20 mouse cellular contexts compared by ENCODE assay signal in genomic region chr17:25066595-25066994, GRCm38 (mm10). TPM values are rescaled to one million over a fixed set of nuclear protein-coding genes. Genes with fewer than 3 reads are reported as not detected.
A peak's percentile ranks its signal among the peaks of the same experiment; 100 is the strongest.
DNase-seq lines count a peak whose midpoint lies in the region; ATAC-seq and TF ChIP-seq lines count a peak whose summit lies in the region.
"Had no signal": no experiment of that assay in that cellular context is flagged by ENCODE, and none has a peak within 500 bp of the region (broad histone marks: within the 10 kb centered on the region; RNA-seq: fewer than 3 reads in every experiment).

No protein-coding gene starts in this region.

- TF ChIP-seq CTCF in kidney, postnatal 0 days (IDR thresholded peaks at IDR 0.05; ENCODE audit: low read depth) = no peak
- TF ChIP-seq CTCF in testis, adult 2 months (IDR thresholded peaks at IDR 0.05; ENCODE audit: control insufficient read depth, insufficient read depth, insufficient replicate concordance, low read depth, low read length) = no peak
- no peak for TF ChIP-seq CTCF in stomach, postnatal 0 days (IDR thresholded peaks at IDR 0.05; ENCODE audit: low read depth)

- peaks cover 11% of the 10 kb centered on the region; the same call in 1 of the 2 replicates for H3K36me3 ChIP-seq in kidney, postnatal 0 days (ENCODE audit: insufficient read depth, low read length)
- H3K36me3 ChIP-seq in testis, adult 2 months (ENCODE audit: control insufficient read depth, insufficient read depth, low read length) = peaks cover 2% of the 10 kb centered on the region; the same call in 1 of the 2 replicates
- H3K36me3 ChIP-seq in stomach, postnatal 0 days (ENCODE audit: control insufficient read depth, insufficient read depth, low read length) = peaks cover 15% of the 10 kb centered on the region; the same call in 1 of the 2 replicates

- WGBS in kidney, postnatal 0 days = 85% methylated on average over 7 of the region's 7 CpGs
- WGBS in stomach, postnatal 0 days = 87% methylated on average over 7 of the region's 7 CpGs

- H3K27ac ChIP-seq in kidney, postnatal 0 days = 0 out of 2 replicates have a peak overlapping the region, but pooled peaks have one; percentile 65
- peak overlapping the region; percentile 68 for H3K27ac ChIP-seq in testis, adult 2 months (ENCODE audit: control insufficient read depth, insufficient read depth, low read depth, low read length)
- H3K27ac ChIP-seq in stomach, postnatal 0 days (replicated peaks) = peak overlapping the region; percentile 65; the same call in 1 of the 2 replicates
- H3K27ac ChIP-seq: embryonic facial prominence, embryonic 15.5 days; forebrain, embryonic 12.5 days; hindbrain, embryonic 15.5 days; liver, embryonic 14.5 days had no signal

- no peaks in the 10 kb centered on the region for H3K27me3 ChIP-seq in kidney, postnatal 0 days (ENCODE audit: insufficient read depth, low read length)
- H3K27me3 ChIP-seq in testis, adult 2 months (ENCODE audit: control insufficient read depth, insufficient read depth, low read length) = no peaks in the 10 kb centered on the region
- H3K27me3 ChIP-seq in stomach, postnatal 0 days (ENCODE audit: control insufficient read depth, insufficient read depth, low read length) = no peaks in the 10 kb centered on the region
- H3K27me3 ChIP-seq: embryonic facial prominence, embryonic 15.5 days; forebrain, embryonic 12.5 days; hindbrain, embryonic 15.5 days; megakaryocyte, embryonic 14.5 days; Patski had no signal

- H3K9me3 ChIP-seq in kidney, postnatal 0 days (replicated peaks; ENCODE audit: low read length) = no peaks in the 10 kb centered on the region
- H3K9me3 ChIP-seq in stomach, postnatal 0 days (ENCODE audit: control insufficient read depth, low read length) = no peaks in the 10 kb centered on the region
- H3K9me3 ChIP-seq: embryonic facial prominence, embryonic 15.5 days; forebrain, embryonic 12.5 days; hindbrain, embryonic 15.5 days; megakaryocyte, embryonic 14.5 days had no signal

- no peak overlapping the region for H3K4me2 ChIP-seq in kidney, postnatal 0 days (ENCODE audit: low read length)
- H3K4me2 ChIP-seq in stomach, postnatal 0 days (replicated peaks; ENCODE audit: low read depth) = no peak overlapping the region
- H3K4me2 ChIP-seq: embryonic facial prominence, embryonic 15.5 days; forebrain, embryonic 12.5 days; hindbrain, embryonic 15.5 days had no signal

- H3K9ac ChIP-seq in kidney, postnatal 0 days (ENCODE audit: low read depth, low read length) = no peak overlapping the region
- H3K9ac ChIP-seq in stomach, postnatal 0 days (ENCODE audit: low read length) = no peak overlapping the region
- H3K9ac ChIP-seq: embryonic facial prominence, embryonic 15.5 days; forebrain, embryonic 12.5 days; hindbrain, embryonic 15.5 days; liver, embryonic 14.5 days had no signal

- H3K4me1 ChIP-seq in kidney, postnatal 0 days (replicated peaks; ENCODE audit: insufficient read depth, low read length) = no peaks in the 10 kb centered on the region
- H3K4me1 ChIP-seq in testis, adult 2 months (ENCODE audit: control insufficient read depth, insufficient read depth, low read length) = peaks cover 5% of the 10 kb centered on the region
- no peaks in the 10 kb centered on the region for H3K4me1 ChIP-seq in stomach, postnatal 0 days (replicated peaks; ENCODE audit: control insufficient read depth, insufficient read depth)
- H3K4me1 ChIP-seq: embryonic facial prominence, embryonic 15.5 days; forebrain, embryonic 12.5 days; hindbrain, embryonic 15.5 days had no signal

- no peak for TF ChIP-seq POLR2A in testis, adult 2 months (IDR thresholded peaks at IDR 0.05; ENCODE audit: control insufficient read depth, low read depth, low read length)

- no peak for TF ChIP-seq EP300 in stomach, postnatal 0 days (optimal IDR thresholded peaks at IDR 0.05)

- peak; percentile 97 for DNase-seq in heart, adult 11 months
- DNase-seq in heart, postnatal 4 days = no peak
- DNase-seq in kidney, postnatal 0 days (ENCODE audit: low spot score) = no peak
- no peak for DNase-seq in kidney, postnatal 14 days
- DNase-seq in testis, postnatal 10 days (ENCODE audit: low spot score) = no peak
- no peak for DNase-seq in stomach, postnatal 0 days (ENCODE audit: low spot score)
- DNase-seq in cerebellum, postnatal 36 days = no peak
- DNase-seq: B cell, adult 2 months; cerebellum, adult 11-12 months; left cerebral cortex, postnatal 4 days had no signal

- no peak overlapping the region for H3K4me3 ChIP-seq in kidney, postnatal 0 days (replicated peaks; ENCODE audit: low read depth, low read length)
- no peak overlapping the region for H3K4me3 ChIP-seq in testis, adult 2 months (ENCODE audit: control insufficient read depth, low read depth, low read length)
- no peak overlapping the region for H3K4me3 ChIP-seq in stomach, postnatal 0 days (ENCODE audit: low read depth, low read length)
- H3K4me3 ChIP-seq: embryonic facial prominence, embryonic 15.5 days; forebrain, embryonic 12.5 days; hindbrain, embryonic 15.5 days; megakaryocyte, embryonic 14.5 days had no signal

- no peak for ATAC-seq in kidney, postnatal 0 days (replicated peaks; ENCODE audit: low FRiP score, low read depth)
- ATAC-seq in stomach, postnatal 0 days (ENCODE audit: low FRiP score, low TSS enrichment) = no peak
- ATAC-seq: midbrain, embryonic 16.5 days; Patski had no signal

RNA-seq across cellular contexts. Expression of gene Tmem204, which starts 16.8 kb away (rescaled TPM):
- total RNA-seq in heart, postnatal 4 days (2021) = 10 to 100 TPM; 25.2 to 27.4 TPM
- polyA plus RNA-seq in kidney, postnatal 0 days (2015; fragmentation: Nextera tagmentation; extraction: Ambion mirVana) = 54.5 and 59.9 TPM in 2 replicates
- polyA plus RNA-seq in testis, adult 2 months (2012; rRNA removed) = 4.1 and 5.2 TPM in 2 replicates
- polyA plus RNA-seq in stomach, postnatal 0 days (2015; fragmentation: Nextera tagmentation; extraction: Ambion mirVana) = 16.8 and 19.0 TPM in 2 replicates
- total RNA-seq: common myeloid progenitor, adult 5-6 weeks had no signal

RNA-seq across cellular contexts. Expression of gene Telo2, which starts 49.2 kb away (rescaled TPM):
- total RNA-seq in heart, postnatal 4 days (2021) = 10 to 100 TPM; 16.4 to 17.5 TPM
- 24.2 and 24.7 TPM in 2 replicates for polyA plus RNA-seq in kidney, postnatal 0 days (2015; fragmentation: Nextera tagmentation; extraction: Ambion mirVana)
- polyA plus RNA-seq in testis, adult 2 months (2012; rRNA removed) = 5.4 and 7.0 TPM in 2 replicates
- polyA plus RNA-seq in stomach, postnatal 0 days (2015; fragmentation: Nextera tagmentation; extraction: Ambion mirVana) = 12.2 and 13.7 TPM in 2 replicates

RNA-seq across cellular contexts. Expression of gene Ift140, which starts 50.7 kb away (rescaled TPM):
- total RNA-seq in heart, postnatal 4 days (2021) = 1 to 10 TPM; 7.0 to 7.3 TPM
- 10.1 and 10.9 TPM in 2 replicates for polyA plus RNA-seq in kidney, postnatal 0 days (2015; fragmentation: Nextera tagmentation; extraction: Ambion mirVana)
- polyA plus RNA-seq in testis, adult 2 months (2012; rRNA removed) = 130 and 146 TPM in 2 replicates
- 4.1 and 4.2 TPM in 2 replicates for polyA plus RNA-seq in stomach, postnatal 0 days (2015; fragmentation: Nextera tagmentation; extraction: Ambion mirVana)

RNA-seq across cellular contexts. Expression of gene Cramp1l, which starts 51.0 kb away (rescaled TPM):
- 10 to 100 TPM; 15.1 to 16.3 TPM for total RNA-seq in heart, postnatal 4 days (2021)
- polyA plus RNA-seq in kidney, postnatal 0 days (2015; fragmentation: Nextera tagmentation; extraction: Ambion mirVana) = 3.4 and 4.5 TPM in 2 replicates
- polyA plus RNA-seq in testis, adult 2 months (2012; rRNA removed) = 26.5 and 27.6 TPM in 2 replicates
- polyA plus RNA-seq in stomach, postnatal 0 days (2015; fragmentation: Nextera tagmentation; extraction: Ambion mirVana) = 2.2 and 2.8 TPM in 2 replicates

RNA-seq across cellular contexts. Expression of gene Ptx4, which starts 54.0 kb away (rescaled TPM):
- 1 to 10 TPM; 1.4 TPM for total RNA-seq in heart, postnatal 4 days (2021)
- not detected in 2 replicates for polyA plus RNA-seq in kidney, postnatal 0 days (2015; fragmentation: Nextera tagmentation; extraction: Ambion mirVana)
- 0.23 and 0.40 TPM in 2 replicates for polyA plus RNA-seq in testis, adult 2 months (2012; rRNA removed)
- polyA plus RNA-seq in stomach, postnatal 0 days (2015; fragmentation: Nextera tagmentation; extraction: Ambion mirVana) = 0.30 and 0.33 TPM in 2 replicates
- total RNA-seq: common myeloid progenitor, adult 5-6 weeks had no signal
- polyA plus RNA-seq: hindbrain, embryonic 15.5 days; liver, embryonic 14.5 days; neural tube, embryonic 11.5 days had no signal

Comparison
In these comparisons a context has a peak if more than half of its experiments do, and no peak if none do; other contexts are left out.
1. RNA of gene Ift140, which starts 50.7 kb away (polyA plus RNA-seq): 130 to 146 TPM in testis, adult 2 months; 10.1 to 10.9 TPM in kidney, postnatal 0 days and 4.1 to 4.2 TPM in stomach, postnatal 0 days; every median in the first group is over 10 times any median in the second.
2. Peak in every context shown above with its lines, with median percentiles within 50 percentile points of each other: H3K27ac ChIP-seq.